Mouse (Mus musculus) embryonic facial prominence, embryonic 14.5 days (tissue): ENCODE measurements around the gene 1700010I14Rik. TPM values are rescaled to one million over a fixed set of nuclear protein-coding genes. Genes with fewer than 3 reads are reported as not detected.

Experiments
- ATAC-seq: fragments of 200-750 bp; cut with Nextera tagmentation; 2 replicates; pipeline ENCODE4 v1.8.0; 2017; ENCODE audit warnings: low read depth, moderate number of reproducible peaks, moderate TSS enrichment
- DNase-seq: peaks from one replicate; pipeline ENCODE4 v3.0.0-alpha.2; 2015; ENCODE audit warnings: low spot score
- H3K27ac ChIP-seq: fragments of 300-500 bp; sonication (generic); replicated peaks from 2 replicates; pipeline ENCODE4 v1.5.1; 2014; ENCODE audit warnings: low read depth, mild to moderate bottlenecking, low read length, moderate library complexity
- H3K27me3 ChIP-seq: fragments of 300-500 bp; sonication (generic); replicated peaks from 2 replicates; pipeline ENCODE4 v1.6.1; 2014; ENCODE audit warnings: low read length; ENCODE audit not compliant: control insufficient read depth, insufficient read depth
- H3K36me3 ChIP-seq: fragments of 300-500 bp; sonication (generic); 2 replicates; pipeline ENCODE4 v1.6.1; 2014; ENCODE audit warnings: low read length, mixed read lengths; ENCODE audit not compliant: control insufficient read depth, insufficient read depth
- H3K4me1 ChIP-seq: fragments of 300-500 bp; sonication (generic); 2 replicates; pipeline ENCODE4 v1.6.1; 2014; ENCODE audit warnings: antibody characterized with exemption, low read length; ENCODE audit not compliant: control insufficient read depth, insufficient read depth
- H3K4me2 ChIP-seq: fragments of 300-500 bp; sonication (generic); 2 replicates; pipeline ENCODE4 v1.6.1; 2014; ENCODE audit warnings: low read depth, mild to moderate bottlenecking, low read length, moderate library complexity, mixed read lengths
- H3K4me3 ChIP-seq: fragments of 300-500 bp; sonication (generic); 2 replicates; pipeline ENCODE4 v1.5.1; 2014; ENCODE audit warnings: low read depth, mild to moderate bottlenecking, low read length
- H3K9ac ChIP-seq: fragments of 300-500 bp; sonication (generic); 2 replicates; pipeline ENCODE4 v1.6.1; 2014; ENCODE audit warnings: low read depth, mild to moderate bottlenecking, low read length, moderate library complexity, mixed read lengths
- H3K9me3 ChIP-seq: fragments of 300-500 bp; sonication (generic); 2 replicates; pipeline ENCODE4 v1.6.1; 2016; ENCODE audit warnings: low read length; ENCODE audit not compliant: control insufficient read depth
- WGBS: fragments of 180-500 bp; shearing (Covaris S2); extraction: QIAGEN DNeasy Blood & Tissue Kit; methylation state at CpG from one replicate; pipeline ENCODE4 v1.1.7; 2014; 5-methylcytosine and 5-hydroxymethylcytosine counted together
- polyA plus RNA-seq: library from polyadenylated mRNA; unstranded; fragments of >200 nt; fragmentation: Nextera tagmentation; extraction: Ambion mirVana; gene quantifications from 2 replicates; pipeline ENCODE4 v1.2.1, GENCODE M21; 2014

1700010I14Rik gene
- polyA plus RNA-seq, 1 experiment from 2014 or later = 1.6 TPM

DNA sequence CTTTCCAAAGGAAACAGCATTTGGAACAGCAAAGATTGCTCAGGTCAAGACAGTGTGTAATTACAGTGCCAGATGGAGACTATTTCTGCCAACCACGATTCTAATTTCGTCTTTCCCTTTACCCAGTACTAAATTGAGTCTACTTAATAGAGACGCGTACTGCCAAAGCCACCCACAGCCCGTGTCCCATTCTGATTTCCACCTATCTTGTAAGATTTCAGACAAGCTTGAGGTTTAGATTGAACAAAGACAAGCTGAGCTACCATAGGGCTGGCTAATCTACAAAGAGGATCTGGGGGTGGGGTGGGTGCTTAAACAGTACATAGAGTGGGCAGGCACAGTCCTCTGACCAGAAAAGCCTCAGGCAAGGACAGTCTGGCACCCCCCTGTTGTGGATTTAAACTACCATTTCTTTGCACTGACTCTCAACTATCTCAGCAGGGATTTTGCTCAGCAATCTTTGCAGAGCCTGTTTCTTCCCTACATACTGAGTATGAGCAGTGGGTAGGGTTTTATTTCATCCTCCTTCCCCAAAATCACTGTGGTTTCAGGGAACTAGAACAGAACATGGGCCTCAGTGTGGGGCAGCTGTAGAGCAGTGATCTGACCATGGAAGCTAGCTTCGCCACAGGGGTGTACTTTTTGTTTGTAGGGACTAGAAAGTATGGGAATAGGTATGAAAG lies 44.4 kb downstream of the 1700010I14Rik start:
- Histone ChIP-seq H3K4me2 (peak overlapping the region; percentile 39; the same call in 1 of the 2 replicates), H3K4me3 (no peak overlapping the region), H3K27ac (no peak overlapping the region), H3K4me1 (no peaks in the 10 kb centered on the region), H3K9ac (no peak overlapping the region), H3K27me3 (no peaks in the 10 kb centered on the region; the same call in 1 of the 2 replicates), H3K36me3 (no peaks in the 10 kb centered on the region), H3K9me3 (no peaks in the 10 kb centered on the region)
- ATAC-seq (0 out of 2 replicates have a peak, but pooled peaks have one; percentile 34), DNase-seq (no peak)
- 62% methylated on average over 6 of the region's 6 CpGs for WGBS

DNA sequence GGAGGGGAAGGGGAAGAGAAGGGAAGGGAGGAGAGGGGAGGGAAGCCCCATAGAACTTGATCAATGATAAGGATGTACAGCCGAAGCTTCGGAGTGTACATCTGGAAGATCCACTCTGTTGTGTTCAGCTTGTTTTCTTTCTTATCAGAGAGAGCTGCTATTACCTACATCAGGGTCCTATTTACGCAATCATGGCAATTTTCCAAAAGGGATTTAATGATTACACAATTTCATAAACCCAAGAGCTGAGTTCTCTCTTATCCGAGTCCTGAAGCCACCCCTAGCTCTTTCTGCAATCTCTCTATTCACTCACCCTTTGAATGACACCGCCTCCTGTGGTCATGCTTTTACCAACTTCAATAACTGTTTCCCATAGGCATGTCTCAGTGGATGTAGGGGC lies 45.4 kb downstream of the 1700010I14Rik start:
- Histone ChIP-seq H3K9ac (no peak overlapping the region), H3K4me1 (no peaks in the 10 kb centered on the region), H3K36me3 (no peaks in the 10 kb centered on the region), H3K4me3 (no peak overlapping the region), H3K9me3 (no peaks in the 10 kb centered on the region), H3K4me2 (no peak overlapping the region), H3K27ac (no peak overlapping the region), H3K27me3 (no peaks in the 10 kb centered on the region; the same call in 1 of the 2 replicates)
- WGBS = 79% methylated on average over 5 of the region's 5 CpGs
- no peak for ATAC-seq
- DNase-seq = no peak

DNA sequence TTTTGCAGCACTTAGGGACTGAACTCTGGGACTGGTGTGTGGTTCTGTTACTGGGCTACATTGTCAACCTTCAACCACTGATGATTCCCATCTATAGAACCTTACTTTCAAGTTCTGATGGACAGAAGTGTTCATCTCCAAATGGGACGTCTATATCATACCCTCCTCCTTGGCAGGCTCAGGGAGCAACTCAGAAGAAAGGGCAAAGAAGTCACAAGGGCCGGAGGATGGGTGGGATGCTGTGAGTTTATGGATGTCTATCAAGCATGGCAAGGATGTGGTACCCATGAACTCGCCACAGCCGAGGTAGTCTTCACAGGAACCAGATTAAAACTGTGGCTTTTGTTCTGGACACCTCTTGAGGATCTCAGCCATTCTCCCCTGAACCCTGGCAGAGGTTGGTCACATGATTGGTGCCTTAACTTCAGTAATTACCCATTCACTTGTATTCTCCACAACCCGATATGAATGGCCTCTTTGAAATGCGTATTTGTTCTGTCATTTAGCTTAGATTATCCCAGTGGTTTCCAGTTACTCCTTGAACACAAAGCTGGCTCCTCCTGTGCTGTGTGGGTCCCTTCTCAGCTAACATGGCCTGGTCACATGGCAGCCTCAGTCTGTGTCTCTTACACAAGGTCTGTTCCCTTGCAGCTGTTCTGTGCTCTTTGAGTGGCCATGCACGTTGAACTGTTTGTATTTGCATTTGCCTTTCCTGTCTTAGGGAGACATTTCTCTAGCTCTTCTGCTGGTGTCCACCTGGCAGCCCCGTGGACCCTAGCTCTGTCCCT lies 47.6 kb downstream of the 1700010I14Rik start:
- WGBS = 63% methylated on average over 8 of the region's 8 CpGs

DNA sequence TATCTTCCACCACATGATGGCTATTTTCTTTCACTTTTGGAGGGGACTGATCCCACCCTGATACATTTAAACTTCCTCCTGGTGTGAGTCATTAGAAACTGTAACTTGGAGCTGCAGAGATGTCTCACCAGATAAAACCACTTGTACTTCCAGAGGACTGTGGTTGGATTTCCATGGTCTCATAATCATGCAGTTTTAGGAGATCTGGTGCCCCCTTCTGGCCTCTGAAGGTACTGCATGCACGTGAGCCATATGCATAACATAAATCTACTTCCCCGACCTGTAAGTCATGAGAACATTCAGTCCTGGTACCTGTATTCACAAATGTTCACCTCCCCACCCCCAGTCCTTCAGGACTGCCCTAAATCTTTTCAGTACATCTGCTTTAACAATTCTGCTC lies 54.6 kb downstream of the 1700010I14Rik start:
- no peak for ATAC-seq
- H3K27ac ChIP-seq = no peak overlapping the region
- H3K9me3 ChIP-seq = no peaks in the 10 kb centered on the region
- H3K9ac ChIP-seq = no peak overlapping the region
- H3K4me3 ChIP-seq = no peak overlapping the region
- H3K4me2 ChIP-seq = no peak overlapping the region
- no peak for DNase-seq
- H3K36me3 ChIP-seq = no peaks in the 10 kb centered on the region
- H3K27me3 ChIP-seq = no peaks in the 10 kb centered on the region
- 46% methylated on average over 2 of the region's 2 CpGs for WGBS
- no peaks in the 10 kb centered on the region for H3K4me1 ChIP-seq

More for the DNA sequence above, 47.6 kb downstream of the 1700010I14Rik start:
- Histone ChIP-seq H3K9ac (no peak overlapping the region), H3K9me3 (no peaks in the 10 kb centered on the region), H3K36me3 (no peaks in the 10 kb centered on the region), H3K4me3 (no peak overlapping the region), H3K4me1 (no peaks in the 10 kb centered on the region), H3K27ac (no peak overlapping the region), H3K27me3 (no peaks in the 10 kb centered on the region; the same call in 1 of the 2 replicates), H3K4me2 (no peak overlapping the region)
- ATAC-seq = peak; percentile 54; the same call in 1 of the 2 replicates
- DNase-seq = peak; percentile 19

DNA sequence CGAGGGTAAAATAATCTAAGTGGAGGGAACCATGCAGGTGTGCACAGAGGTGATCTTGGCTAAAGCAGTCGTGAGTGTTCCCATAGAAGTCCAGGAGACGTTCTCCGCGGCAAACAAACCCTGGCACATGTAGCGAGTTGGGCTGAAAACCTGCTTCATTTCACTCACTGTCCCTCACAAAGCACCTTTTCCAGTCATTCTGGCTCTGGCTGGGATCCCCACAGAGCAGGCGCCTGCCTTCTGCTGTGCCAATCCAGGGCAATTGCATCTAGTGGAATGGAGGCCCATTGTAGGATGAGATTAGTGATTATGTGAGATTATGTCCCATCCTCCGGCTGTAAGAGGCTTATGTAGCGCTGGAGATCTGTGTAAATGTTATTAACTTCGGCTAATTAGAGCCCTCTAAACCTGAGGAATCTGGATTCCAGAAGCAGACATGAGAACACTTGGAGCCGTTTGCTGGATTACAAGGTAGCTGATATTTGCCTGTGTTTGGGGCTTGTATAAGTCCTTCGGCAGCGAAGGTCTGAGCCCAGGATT lies 64.4 kb downstream of the 1700010I14Rik start:
- no peak overlapping the region for H3K9ac ChIP-seq
- no peak overlapping the region for H3K4me3 ChIP-seq
- no peaks in the 10 kb centered on the region for H3K27me3 ChIP-seq
- no peak overlapping the region for H3K27ac ChIP-seq
- no peaks in the 10 kb centered on the region for H3K4me1 ChIP-seq
- H3K9me3 ChIP-seq = no peaks in the 10 kb centered on the region
- no peak for ATAC-seq
- H3K36me3 ChIP-seq = no peaks in the 10 kb centered on the region
- H3K4me2 ChIP-seq = no peak overlapping the region
- 66% methylated on average over 13 of the region's 13 CpGs for WGBS
- no peak for DNase-seq

DNA sequence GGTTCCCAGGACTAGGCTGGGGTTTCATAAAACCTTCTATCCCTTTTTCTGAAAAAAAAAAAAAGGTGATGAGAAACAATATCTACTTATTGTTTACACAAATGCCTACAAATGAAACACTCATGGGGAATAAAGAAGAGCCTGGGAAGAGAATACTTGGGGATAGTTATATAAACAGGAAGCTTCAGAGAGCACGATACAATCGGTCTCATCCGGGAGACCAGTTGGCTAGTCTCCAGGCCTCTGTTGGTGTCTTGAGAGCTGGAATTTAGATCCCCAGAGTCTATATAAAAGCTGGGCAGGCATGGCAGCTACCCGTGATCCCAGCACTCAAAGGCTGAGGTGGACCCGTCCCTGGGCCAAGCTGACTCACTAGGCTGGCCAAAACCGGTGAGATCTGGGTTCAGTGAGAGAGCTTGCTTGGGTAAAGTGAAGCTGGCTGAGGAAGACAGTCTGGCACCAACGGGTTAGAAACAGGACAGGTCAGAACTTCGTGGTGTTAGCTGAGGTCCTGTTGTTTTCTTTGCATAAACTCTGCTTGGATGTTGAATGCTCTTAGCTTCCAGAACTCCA lies 71.3 kb downstream of the 1700010I14Rik start:
- Histone ChIP-seq H3K4me2 (no peak overlapping the region), H3K9ac (no peak overlapping the region), H3K9me3 (no peaks in the 10 kb centered on the region), H3K36me3 (no peaks in the 10 kb centered on the region), H3K27ac (no peak overlapping the region), H3K27me3 (no peaks in the 10 kb centered on the region), H3K4me1 (no peaks in the 10 kb centered on the region), H3K4me3 (no peak overlapping the region)
- ATAC-seq = no peak
- DNase-seq = no peak
- WGBS = 69% methylated on average over 8 of the region's 8 CpGs
